Mouse (Mus musculus): ENCODE data around the gene Entpd4b. TPM values are rescaled to one million over a fixed set of nuclear protein-coding genes. Genes with fewer than 3 reads are reported as not detected.
"Not testable (repeated sequence)": the region's sequence is repeated elsewhere in the genome, so short reads cannot be mapped to it uniquely, and the experiment has no call there.

The Entpd4b gene
- total RNA-seq (2021): 10 to 100 TPM; 40.5 to 41.8 TPM
- long read RNA-seq, experiment 1, transcript Entpd4b-204 (13 exons, 3,589 nt): major isoform, 60 of 164 reads
- long read RNA-seq, experiment 1, partial matches to known transcripts: 6 of 164 reads
- long read RNA-seq, experiment 1, other reads (novel, unspliced or antisense): 98 of 164 reads
- long read RNA-seq, experiment 2, transcript Entpd4b-204 (13 exons, 3,589 nt): major isoform, 28 of 119 reads
- long read RNA-seq, experiment 2, partial matches to known transcripts: 3 of 119 reads
- long read RNA-seq, experiment 2, other reads (novel, unspliced or antisense): 88 of 119 reads

DNA sequence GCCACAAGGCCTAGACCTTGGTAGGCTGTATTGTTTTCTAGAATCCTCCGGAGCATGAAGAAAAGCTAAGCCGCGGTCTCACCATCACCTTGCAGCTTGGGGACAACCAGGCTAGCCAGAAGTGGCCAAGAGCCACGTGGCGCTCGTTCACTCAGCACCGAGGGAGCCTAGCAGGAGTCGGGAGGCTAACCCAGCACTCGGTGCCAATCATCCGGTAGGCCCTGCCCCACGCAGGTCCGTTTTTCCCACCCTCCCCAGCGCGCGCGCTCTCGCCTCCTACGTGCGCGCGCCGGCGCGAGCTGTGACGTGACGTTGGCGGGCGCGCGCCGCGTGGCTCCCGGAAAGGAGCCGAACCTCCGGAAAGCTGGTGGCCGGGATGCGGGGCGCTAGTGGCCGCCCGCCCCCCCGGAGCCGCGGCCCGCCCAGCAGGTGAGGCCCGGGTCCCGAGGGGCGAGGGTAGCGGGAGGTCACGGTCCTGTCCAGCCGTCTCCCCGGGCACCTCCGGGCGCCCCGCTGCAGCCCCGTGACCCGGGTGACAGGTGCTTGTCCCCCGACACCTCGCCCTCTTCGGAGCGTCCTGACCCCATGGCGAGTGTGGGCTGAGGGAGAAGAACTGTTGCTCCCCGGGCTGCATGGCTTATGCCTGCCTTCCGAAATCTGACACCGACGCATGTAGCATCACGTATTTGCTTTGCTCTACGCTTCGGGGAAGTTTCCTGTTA lies at the start of gene Entpd4b:
Gene Entpd4b, plus strand, starts transcription at position 315 of the 722 bp plus-strand sequence.
- H3K4me3 ChIP-seq; intact Hi-C loops (cut with DNase I); H3K27ac ChIP-seq; DNase-seq (ENCODE audit: extremely low spot score in 1 of 2, low spot score in 2 of 2): not testable (repeated sequence)

DNA sequence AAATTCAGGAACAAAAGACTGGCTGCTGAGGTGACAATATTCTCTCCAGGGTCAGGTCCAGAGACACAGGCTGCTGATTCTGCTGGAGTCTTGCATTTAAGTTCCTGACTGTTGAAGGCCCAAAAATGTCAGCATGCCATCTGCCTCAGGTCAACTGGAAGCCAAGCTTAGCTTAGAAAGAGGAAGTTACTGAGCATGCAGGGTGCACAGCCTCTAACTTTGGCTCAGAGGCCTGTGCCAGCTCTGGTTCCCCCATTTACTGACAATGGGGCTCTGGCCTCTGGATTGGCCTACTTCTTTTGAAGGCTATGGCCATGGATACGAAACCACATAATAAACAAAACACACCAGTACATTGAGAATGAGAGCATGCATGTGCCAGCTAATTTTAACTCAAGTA lies 48.2 kb upstream of the Entpd4b start:
- intact Hi-C loops (cut with DNase I); DNase-seq (ENCODE audit: extremely low spot score in 1 of 2, low spot score in 2 of 2); H3K4me3 ChIP-seq; H3K27ac ChIP-seq: not testable (repeated sequence)

DNA sequence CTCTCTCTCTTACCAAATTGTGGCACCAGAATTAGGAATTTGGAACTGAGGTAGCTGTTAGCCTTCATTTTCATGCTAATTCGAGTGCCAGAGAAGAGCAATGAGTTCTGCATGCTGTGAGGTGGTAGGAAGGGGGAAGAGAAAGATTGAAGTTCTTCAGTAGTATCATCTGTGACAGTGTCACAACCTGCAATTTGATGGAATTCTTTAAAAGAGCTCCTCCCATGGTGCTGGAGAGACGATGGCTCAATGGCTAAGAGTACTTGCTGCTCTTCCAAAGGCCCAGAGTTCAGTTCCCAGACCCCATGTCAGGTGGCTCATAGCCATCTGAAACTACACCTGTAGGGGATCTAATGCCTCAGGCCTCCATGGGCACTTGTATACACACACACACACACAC lies 42.8 kb upstream of the Entpd4b start, which contains the start of gene Gm27179:
Gene Gm27179, minus strand, starts transcription at position 101 of the 400 bp plus-strand sequence.
- H3K4me3 ChIP-seq; DNase-seq (ENCODE audit: extremely low spot score in 1 of 2, low spot score in 2 of 2); intact Hi-C loops (cut with DNase I); H3K27ac ChIP-seq: not testable (repeated sequence)

DNA sequence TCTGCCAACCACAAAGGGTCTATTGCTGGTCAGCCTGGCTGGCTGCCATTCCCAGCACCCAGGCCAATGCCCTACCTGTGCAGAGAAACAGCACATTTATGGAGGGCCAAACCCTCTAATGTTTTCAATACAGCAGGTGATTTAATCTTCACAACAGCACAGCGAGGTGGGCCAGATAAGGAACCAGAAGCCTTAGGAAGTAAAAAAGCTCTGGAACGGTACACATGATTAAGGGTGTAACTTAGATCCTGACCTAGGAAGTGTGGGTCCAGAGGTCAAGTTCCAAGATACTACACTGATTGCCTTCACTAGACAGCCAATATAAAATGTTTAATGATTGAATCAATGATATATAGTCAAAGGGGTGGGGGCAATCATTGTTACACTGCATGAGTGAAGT lies 34.4 kb upstream of the Entpd4b start:
- intact Hi-C loops (cut with DNase I): not testable (repeated sequence)

DNA sequence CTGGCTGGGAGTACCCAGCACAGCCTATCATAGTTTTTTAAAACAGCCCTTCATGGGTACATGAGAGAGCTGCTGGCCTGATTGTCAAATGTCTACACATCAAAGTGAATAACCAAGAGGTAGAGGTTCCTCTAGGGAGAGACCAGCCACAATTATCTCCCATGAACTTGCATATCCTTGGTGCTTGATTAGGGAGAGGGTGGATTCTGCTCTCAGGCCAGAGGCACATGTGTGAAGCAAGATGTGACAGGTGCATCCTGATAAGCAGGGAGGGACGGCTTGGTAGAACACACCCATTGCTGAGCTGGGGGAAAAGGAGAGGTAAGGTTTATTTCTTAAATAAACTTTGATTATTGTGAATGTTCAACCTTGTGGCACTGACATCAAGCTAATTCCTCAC lies 32.2 kb upstream of the Entpd4b start:
- H3K4me3 ChIP-seq; DNase-seq (ENCODE audit: extremely low spot score in 1 of 2, low spot score in 2 of 2); H3K27ac ChIP-seq; intact Hi-C loops (cut with DNase I): not testable (repeated sequence)

More for the DNA sequence above, 34.4 kb upstream of the Entpd4b start:
- DNase-seq (ENCODE audit: extremely low spot score in 1 of 2, low spot score in 2 of 2); H3K27ac ChIP-seq; H3K4me3 ChIP-seq: not testable (repeated sequence)

DNA sequence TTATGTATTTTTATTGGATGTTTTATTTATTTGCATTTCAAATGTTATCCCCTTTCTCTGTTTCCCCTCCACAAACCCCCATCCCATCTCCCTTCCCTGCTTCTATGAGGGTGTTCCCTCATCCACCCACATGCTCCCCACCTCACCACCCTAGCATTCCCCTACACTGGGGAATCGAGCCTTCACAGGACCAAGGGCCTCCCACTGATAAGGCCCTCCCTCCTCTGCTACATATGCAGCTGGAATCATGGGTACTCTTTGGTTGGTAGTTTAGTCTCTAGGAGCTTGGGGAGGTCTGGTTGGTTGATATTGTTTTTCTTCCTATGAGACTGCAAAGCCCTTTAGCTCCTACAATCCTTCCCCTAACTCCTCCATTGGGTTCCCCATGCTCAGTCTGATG lies 29.0 kb upstream of the Entpd4b start:
- H3K4me3 ChIP-seq; DNase-seq (ENCODE audit: extremely low spot score in 1 of 2, low spot score in 2 of 2); H3K27ac ChIP-seq; intact Hi-C loops (cut with DNase I): not testable (repeated sequence)

DNA sequence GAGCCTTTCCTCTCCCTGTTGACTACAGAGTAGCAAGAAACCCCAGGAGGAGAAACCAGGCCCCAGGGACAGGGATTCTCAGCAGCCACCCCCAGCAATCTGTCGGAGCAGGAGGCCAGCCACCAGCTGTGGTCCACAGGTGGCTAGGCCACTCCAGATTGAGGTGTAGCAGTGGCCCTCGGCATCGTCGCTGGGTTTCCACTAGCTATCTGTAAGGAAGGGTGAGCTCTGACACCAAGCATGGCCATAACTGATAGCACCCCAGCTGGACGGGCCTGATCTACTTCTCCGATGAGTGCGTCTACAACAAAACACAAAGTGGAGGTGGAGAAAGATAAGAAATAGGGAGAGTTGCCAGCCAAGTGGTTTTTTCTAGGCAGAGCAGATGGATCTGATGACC lies 18.7 kb upstream of the Entpd4b start:
- H3K4me3 ChIP-seq; DNase-seq (ENCODE audit: extremely low spot score in 1 of 2, low spot score in 2 of 2); intact Hi-C loops (cut with DNase I); H3K27ac ChIP-seq: not testable (repeated sequence)

DNA sequence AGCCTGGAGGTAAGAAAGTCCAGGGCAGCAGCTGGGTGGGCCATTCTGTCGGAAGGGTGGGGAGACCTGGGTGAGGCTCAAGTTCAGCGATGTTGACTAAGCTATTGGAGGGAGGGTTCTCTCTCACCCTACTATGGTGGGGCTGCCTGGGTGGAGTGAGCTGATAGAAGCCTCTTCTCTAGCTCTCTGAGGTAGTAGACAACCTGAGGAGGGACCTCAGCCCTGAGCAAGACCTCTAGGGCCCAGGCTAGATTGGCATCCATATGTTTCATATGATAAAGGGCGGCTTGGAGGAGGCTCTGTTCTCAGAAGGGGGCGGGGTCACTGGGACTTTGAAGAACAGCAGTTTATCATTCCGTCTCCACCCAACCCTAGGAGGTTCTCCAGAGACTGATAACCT lies 15.1 kb upstream of the Entpd4b start:
- DNase-seq (ENCODE audit: extremely low spot score in 1 of 2, low spot score in 2 of 2); intact Hi-C loops (cut with DNase I); H3K27ac ChIP-seq; H3K4me3 ChIP-seq: not testable (repeated sequence)

DNA sequence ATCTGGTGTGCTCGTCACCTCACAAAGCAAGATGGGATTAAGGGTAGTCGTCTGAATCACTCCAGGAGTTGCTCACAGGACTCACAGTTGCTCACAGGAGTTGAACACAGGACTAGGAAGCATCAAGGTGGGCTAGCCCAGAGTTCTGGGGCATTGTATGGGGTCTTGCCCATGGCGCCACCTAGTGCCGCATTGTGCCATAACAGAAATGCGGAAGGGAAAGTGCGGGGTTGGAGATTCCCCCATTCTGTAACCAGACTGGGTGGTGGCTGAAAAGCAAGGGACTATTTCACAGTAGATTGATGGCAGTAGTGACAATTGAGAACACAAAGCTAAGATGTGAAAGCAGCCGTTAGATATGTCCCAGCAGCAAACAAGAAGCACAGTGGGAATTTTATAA lies 12.5 kb upstream of the Entpd4b start:
- intact Hi-C loops (cut with DNase I); H3K4me3 ChIP-seq; H3K27ac ChIP-seq; DNase-seq (ENCODE audit: extremely low spot score in 1 of 2, low spot score in 2 of 2): not testable (repeated sequence)

DNA sequence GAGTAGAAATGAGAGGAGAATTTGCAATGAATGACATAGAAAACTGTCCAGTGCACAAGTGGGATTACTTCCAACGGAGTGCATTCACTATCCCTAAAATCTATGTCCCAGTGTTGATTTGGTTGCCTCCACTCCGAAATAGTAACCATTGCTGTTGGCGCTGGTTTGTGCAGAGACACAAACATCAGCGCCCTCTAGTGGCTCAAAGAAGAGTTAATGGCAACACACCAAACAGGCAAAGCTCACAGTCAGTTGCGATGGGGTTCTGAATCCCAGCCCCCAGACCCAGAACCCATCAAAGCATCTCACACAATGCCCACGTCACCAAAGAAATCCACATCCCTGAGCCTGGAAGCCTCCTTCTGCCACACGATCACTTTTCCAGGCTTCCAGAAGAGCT lies 11.2 kb upstream of the Entpd4b start:
- intact Hi-C loops (cut with DNase I); DNase-seq (ENCODE audit: extremely low spot score in 1 of 2, low spot score in 2 of 2); H3K4me3 ChIP-seq; H3K27ac ChIP-seq: not testable (repeated sequence)

DNA sequence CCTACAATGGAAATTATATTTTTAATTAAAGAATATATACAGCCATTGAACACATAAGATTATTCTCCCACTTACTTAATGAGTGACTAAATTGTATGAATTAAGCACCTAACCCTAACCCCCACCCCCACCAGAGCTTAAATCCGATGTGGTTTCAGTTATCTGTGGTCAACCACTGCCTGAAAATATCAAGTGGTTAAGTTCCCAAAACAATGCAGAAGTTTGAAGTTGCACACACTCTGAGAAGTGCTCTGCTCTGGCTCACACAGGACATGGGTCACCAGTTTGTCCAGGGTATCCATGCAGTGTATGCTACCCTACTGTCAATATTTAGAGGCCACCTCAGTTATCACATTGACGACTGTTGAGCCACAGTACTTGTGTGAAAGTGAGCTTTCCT lies 10.2 kb upstream of the Entpd4b start:
- H3K4me3 ChIP-seq; intact Hi-C loops (cut with DNase I); DNase-seq (ENCODE audit: extremely low spot score in 1 of 2, low spot score in 2 of 2); H3K27ac ChIP-seq: not testable (repeated sequence)

DNA sequence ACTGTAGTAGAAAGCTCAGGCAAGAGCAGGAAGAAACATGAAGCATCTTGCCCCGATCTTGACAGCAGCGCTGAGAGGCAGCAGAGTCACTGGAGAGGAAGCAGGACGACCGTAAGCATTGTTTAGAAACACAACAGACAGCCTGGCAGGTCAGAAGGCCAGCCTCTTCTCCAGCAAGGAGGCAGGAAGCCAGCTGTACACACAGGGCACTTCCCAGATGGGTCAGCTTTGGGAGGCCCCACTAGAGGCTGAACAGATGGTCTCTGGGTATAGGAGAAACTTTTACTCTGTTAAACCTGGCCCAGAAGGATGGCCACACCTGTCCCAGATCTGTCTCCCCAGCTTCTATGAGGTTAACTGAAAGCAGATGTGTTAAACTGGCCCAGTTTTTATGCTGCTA lies 7.9 kb upstream of the Entpd4b start:
- intact Hi-C loops (cut with DNase I); H3K27ac ChIP-seq; DNase-seq (ENCODE audit: extremely low spot score in 1 of 2, low spot score in 2 of 2); H3K4me3 ChIP-seq: not testable (repeated sequence)

DNA sequence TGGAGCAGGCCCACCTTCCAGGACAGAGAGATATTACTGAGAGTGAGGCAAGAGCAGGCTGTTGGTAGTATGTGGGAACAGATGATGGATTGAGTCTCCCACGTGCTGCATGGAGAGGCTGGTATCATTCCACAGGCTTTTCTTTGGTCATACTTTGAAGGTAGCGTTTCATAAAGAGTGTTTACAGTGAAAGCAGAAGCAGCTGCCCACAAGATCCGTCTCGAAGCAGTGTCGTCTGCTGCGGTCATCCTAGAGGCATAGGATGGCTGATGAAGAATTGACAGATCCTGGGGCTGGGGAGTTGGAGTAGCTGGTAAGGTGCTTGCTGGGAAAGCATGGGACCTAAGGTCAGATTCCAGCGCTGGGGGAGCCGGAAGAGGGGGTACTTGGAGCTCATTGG lies 1.6 kb downstream of the Entpd4b start:
- intact Hi-C loops (cut with DNase I); H3K27ac ChIP-seq; H3K4me3 ChIP-seq; DNase-seq (ENCODE audit: extremely low spot score in 1 of 2, low spot score in 2 of 2): not testable (repeated sequence)

DNA sequence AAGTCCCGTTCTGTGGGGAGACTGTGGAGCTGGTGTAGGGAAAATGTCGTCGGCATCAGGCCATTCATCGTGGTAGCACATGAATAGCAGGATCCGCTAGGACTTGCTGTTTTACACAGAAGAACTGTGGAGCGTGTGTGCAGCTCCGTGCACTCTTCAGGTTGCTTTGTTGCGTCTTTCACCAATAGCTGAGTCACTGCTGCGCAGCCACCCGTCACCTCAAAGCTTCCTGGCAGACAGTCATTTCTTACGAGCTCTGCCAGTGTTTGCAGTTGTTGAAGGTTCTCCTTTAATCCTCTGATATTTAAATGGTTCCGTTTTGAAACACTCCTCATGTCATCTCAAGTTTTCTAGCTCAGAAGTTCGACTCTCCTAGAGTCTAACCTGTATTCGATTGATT lies 2.3 kb downstream of the Entpd4b start:
- intact Hi-C loops (cut with DNase I); H3K27ac ChIP-seq; DNase-seq (ENCODE audit: extremely low spot score in 1 of 2, low spot score in 2 of 2): not testable (repeated sequence)

More for the DNA sequence above, 2.3 kb downstream of the Entpd4b start:
- H3K4me3 ChIP-seq: not testable (repeated sequence)

Data from left cerebral cortex, adult 2 months (tissue).